Mouse (Mus musculus) embryonic facial prominence, embryonic 15.5 days (tissue): ENCODE measurements around the gene Gm20481. TPM values are rescaled to one million over a fixed set of nuclear protein-coding genes. Genes with fewer than 3 reads are reported as not detected.
"Not testable (repeated sequence)": the region's sequence is repeated elsewhere in the genome, so short reads cannot be mapped to it uniquely, and the experiment has no call there.

Source experiments
- ATAC-seq: fragments of 200-750 bp; cut with Nextera tagmentation; 2 replicates; pipeline ENCODE4 v1.8.0; 2017; ENCODE audit warnings: low read depth, moderate TSS enrichment; ENCODE audit not compliant: insufficient number of reproducible peaks, low FRiP score, low TSS enrichment
- H3K27ac ChIP-seq: fragments of 300-500 bp; sonication (generic); replicated peaks from 2 replicates; pipeline ENCODE4 v1.5.1; 2015; ENCODE audit warnings: mild to moderate bottlenecking, inconsistent platforms
- H3K27me3 ChIP-seq: fragments of 300-500 bp; sonication (generic); 2 replicates; pipeline ENCODE4 v1.6.1; 2015; ENCODE audit warnings: inconsistent platforms
- H3K36me3 ChIP-seq: fragments of 300-500 bp; sonication (generic); 2 replicates; pipeline ENCODE4 v1.6.1; 2015; ENCODE audit warnings: mild to moderate bottlenecking, inconsistent platforms
- H3K4me1 ChIP-seq: fragments of 300-500 bp; sonication (generic); 2 replicates; pipeline ENCODE4 v1.6.1; 2015; ENCODE audit warnings: inconsistent platforms
- H3K4me2 ChIP-seq: fragments of 300-500 bp; sonication (generic); replicated peaks from 2 replicates; pipeline ENCODE4 v1.6.1; 2015; ENCODE audit warnings: mild to moderate bottlenecking, inconsistent platforms
- H3K4me3 ChIP-seq: fragments of 300-500 bp; sonication (generic); replicated peaks from 2 replicates; pipeline ENCODE4 v1.5.1; 2015; ENCODE audit warnings: mild to moderate bottlenecking, inconsistent platforms
- H3K9ac ChIP-seq: fragments of 300-500 bp; sonication (generic); 2 replicates; pipeline ENCODE4 v1.6.1; 2015; ENCODE audit warnings: inconsistent platforms
- H3K9me3 ChIP-seq: fragments of 300-500 bp; sonication (generic); replicated peaks from 2 replicates; pipeline ENCODE4 v1.6.1; 2016; ENCODE audit warnings: inconsistent platforms
- WGBS: fragments of 180-500 bp; shearing (Covaris S2); methylation state at CpG from one replicate; pipeline ENCODE4 v1.1.7; 2015; 5-methylcytosine and 5-hydroxymethylcytosine counted together
- polyA plus RNA-seq: library from polyadenylated mRNA; unstranded; fragments of >200 nt; fragmentation: Nextera tagmentation; extraction: Ambion mirVana; gene quantifications from 2 replicates; pipeline ENCODE4 v1.2.1, GENCODE M21; 2015

Gene Gm20481
- polyA plus RNA-seq, 1 experiment from 2014 or later = not detected

GRCm38 (mm10) chr17:34941344-34942041 lies 28.2 kb upstream of the Gm20481 start:
- ATAC-seq = no peak

GRCm38 (mm10) chr17:34943128-34943815 lies 26.4 kb upstream of the Gm20481 start:
- Histone ChIP-seq H3K9me3 (no peaks in the 10 kb centered on the region), H3K4me1 (peaks cover 18% of the 10 kb centered on the region), H3K4me3 (no peak overlapping the region), H3K27me3 (no peaks in the 10 kb centered on the region), H3K4me2 (no peak overlapping the region), H3K27ac (no peak overlapping the region), H3K36me3 (no peaks in the 10 kb centered on the region), H3K9ac (no peak overlapping the region)
- ATAC-seq = no peak
- 82% methylated on average over 4 of the region's 4 CpGs for WGBS

More at GRCm38 (mm10) chr17:34941344-34942041, 28.2 kb upstream of the Gm20481 start:
- Histone ChIP-seq H3K4me2 (peak overlapping the region; percentile 46), H3K27ac (no peak overlapping the region), H3K36me3 (no peaks in the 10 kb centered on the region), H3K27me3 (no peaks in the 10 kb centered on the region), H3K4me1 (peaks cover 18% of the 10 kb centered on the region), H3K9me3 (no peaks in the 10 kb centered on the region), H3K4me3 (peak overlapping the region; percentile 25), H3K9ac (peak overlapping the region; percentile 7; the same call in 1 of the 2 replicates)
- 7% methylated on average over 15 of the region's 15 CpGs for WGBS

GRCm38 (mm10) chr17:34944362-34944761 lies 25.4 kb upstream of the Gm20481 start:
- ATAC-seq = no peak
- no peak overlapping the region for H3K9ac ChIP-seq
- no peak overlapping the region for H3K27ac ChIP-seq
- peaks cover 5% of the 10 kb centered on the region; the same call in 1 of the 2 replicates for H3K36me3 ChIP-seq
- H3K4me1 ChIP-seq = peaks cover 18% of the 10 kb centered on the region
- no peaks in the 10 kb centered on the region for H3K9me3 ChIP-seq
- no peak overlapping the region for H3K4me2 ChIP-seq
- H3K4me3 ChIP-seq = no peak overlapping the region
- H3K27me3 ChIP-seq = no peaks in the 10 kb centered on the region

GRCm38 (mm10) chr17:34946486-34947140 lies 23.1 kb upstream of the Gm20481 start:
- no peak overlapping the region for H3K9ac ChIP-seq
- peaks cover 29% of the 10 kb centered on the region for H3K4me1 ChIP-seq
- ATAC-seq = no peak
- H3K4me2 ChIP-seq = no peak overlapping the region
- no peak overlapping the region for H3K27ac ChIP-seq
- H3K9me3 ChIP-seq = no peaks in the 10 kb centered on the region
- no peak overlapping the region for H3K4me3 ChIP-seq
- H3K36me3 ChIP-seq = peaks cover 21% of the 10 kb centered on the region
- WGBS = 90% methylated on average over 5 of the region's 5 CpGs
- no peaks in the 10 kb centered on the region for H3K27me3 ChIP-seq

- Histone ChIP-seq H3K36me3 (peaks cover 21% of the 10 kb centered on the region), H3K4me1 (peaks cover 24% of the 10 kb centered on the region), H3K4me2 (no peak overlapping the region), H3K27me3 (no peaks in the 10 kb centered on the region), H3K9ac (no peak overlapping the region), H3K4me3 (no peak overlapping the region), H3K27ac (no peak overlapping the region), H3K9me3 (no peaks in the 10 kb centered on the region)
- ATAC-seq = no peak
- 22% methylated on average over 8 of the region's 8 CpGs for WGBS
Observed at GRCm38 (mm10) chr17:34947606-34948005, 22.1 kb upstream of the Gm20481 start.

GRCm38 (mm10) chr17:34948721-34949552 lies 20.8 kb upstream of the Gm20481 start:
- not testable (repeated sequence) for H3K9ac ChIP-seq, H3K27me3 ChIP-seq, ATAC-seq, H3K4me2 ChIP-seq, H3K9me3 ChIP-seq, H3K4me3 ChIP-seq
- WGBS = 58% methylated on average over 9 of the region's 9 CpGs
- H3K27ac ChIP-seq = peak overlapping the region; percentile 34; the same call in 1 of the 2 replicates
- H3K36me3 ChIP-seq = peaks cover 21% of the 10 kb centered on the region
- peaks cover 19% of the 10 kb centered on the region for H3K4me1 ChIP-seq

- H3K9me3 ChIP-seq = no peaks in the 10 kb centered on the region
- H3K9ac ChIP-seq = no peak overlapping the region
- no peak overlapping the region for H3K4me3 ChIP-seq
- no peak overlapping the region for H3K4me2 ChIP-seq
- WGBS = 39% methylated on average over 4 of the region's 4 CpGs
- H3K27me3 ChIP-seq = no peaks in the 10 kb centered on the region
- H3K4me1 ChIP-seq = peaks cover 14% of the 10 kb centered on the region
- H3K27ac ChIP-seq = no peak overlapping the region
- H3K36me3 ChIP-seq = peaks cover 21% of the 10 kb centered on the region
- ATAC-seq = no peak
Observed at GRCm38 (mm10) chr17:34949553-34949969, 20.2 kb upstream of the Gm20481 start.

- ATAC-seq = no peak
- H3K27me3 ChIP-seq = no peaks in the 10 kb centered on the region
- H3K27ac ChIP-seq = peak overlapping the region; percentile 93
- peaks cover 21% of the 10 kb centered on the region for H3K36me3 ChIP-seq
- no peaks in the 10 kb centered on the region for H3K9me3 ChIP-seq
- H3K4me3 ChIP-seq = peak overlapping the region; percentile 97
- H3K4me2 ChIP-seq = peak overlapping the region; percentile 72
- H3K4me1 ChIP-seq = peaks cover 13% of the 10 kb centered on the region
- peak overlapping the region; percentile 99 for H3K9ac ChIP-seq
- 25% methylated on average over 10 of the region's 10 CpGs for WGBS
Observed at GRCm38 (mm10) chr17:34950514-34951455, 18.9 kb upstream of the Gm20481 start.

- peak overlapping the region; percentile 97 for H3K4me3 ChIP-seq
- peaks cover 13% of the 10 kb centered on the region for H3K4me1 ChIP-seq
- under 1% methylated on average over 29 of the region's 29 CpGs for WGBS
- peaks cover 21% of the 10 kb centered on the region for H3K36me3 ChIP-seq
- H3K9ac ChIP-seq = peak overlapping the region; percentile 99
- H3K4me2 ChIP-seq = peak overlapping the region; percentile 72
- no peak; the same call in 1 of the 2 replicates for ATAC-seq
- no peaks in the 10 kb centered on the region for H3K9me3 ChIP-seq
- peak overlapping the region; percentile 93 for H3K27ac ChIP-seq
- H3K27me3 ChIP-seq = no peaks in the 10 kb centered on the region
Observed at GRCm38 (mm10) chr17:34951636-34952377, 17.9 kb upstream of the Gm20481 start.
